Mouse (Mus musculus) inflammation-experienced regulatory T-cells, adult 6 months (primary cell): ENCODE measurements around the gene B230217C12Rik. TPM values are rescaled to one million over a fixed set of nuclear protein-coding genes. Genes with fewer than 3 reads are reported as not detected.

Experiments used
- ATAC-seq: one replicate; pipeline ENCODE4 v1.8.0; 2017
- polyA plus RNA-seq, 3 experiments: library from polyadenylated mRNA; unstranded; fragments of 100-300 nt; shearing (Covaris generic); gene quantifications; one replicate each; pipeline ENCODE4 v1.2.1; 2017

Gene B230217C12Rik
- 1 to 10 TPM; 2.1 to 3.0 (median 2.3) TPM for polyA plus RNA-seq

DNA sequence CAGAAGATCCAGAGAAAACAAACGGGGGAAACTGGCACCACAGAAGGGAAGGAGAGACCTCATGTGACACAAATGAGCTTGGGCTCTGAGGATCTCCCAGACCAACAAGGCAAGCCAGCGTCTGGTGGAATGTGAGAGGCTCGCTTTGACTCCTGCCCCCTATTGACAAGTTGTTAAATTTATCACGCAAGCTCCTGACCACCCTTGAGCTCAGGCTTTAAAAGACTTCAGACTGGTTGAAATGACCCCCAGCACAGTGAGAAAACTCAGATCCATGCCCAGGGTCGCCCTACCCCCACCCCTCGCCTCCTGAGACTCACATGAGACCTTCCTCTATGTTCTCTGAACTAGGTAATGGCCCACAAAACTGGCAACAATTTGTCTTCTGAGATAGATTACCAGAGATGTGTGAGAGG lies at the start of gene B230217C12Rik:
B230217C12Rik (plus strand) TSS at position 242 of the 416 bp plus-strand sequence.
- ATAC-seq, result no peak

DNA sequence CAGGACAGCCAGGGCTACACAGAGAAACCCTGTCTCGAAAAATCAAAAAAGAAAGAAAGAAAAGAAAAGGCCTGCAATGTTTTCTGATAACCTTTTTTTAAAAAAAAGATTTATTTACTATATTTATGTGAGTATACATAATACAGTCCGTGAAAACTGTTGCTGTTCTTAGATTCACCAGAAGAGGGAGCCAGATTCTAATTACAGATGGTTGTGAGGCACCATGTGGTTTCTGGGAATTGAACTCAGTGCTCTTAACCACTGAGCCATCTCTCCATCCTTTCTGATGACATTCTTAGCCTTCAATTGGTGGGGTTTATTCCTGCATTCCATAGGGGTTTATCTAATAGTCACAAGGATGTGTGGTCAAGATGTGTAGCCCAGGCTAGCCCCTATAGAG lies 47.4 kb upstream of the B230217C12Rik start:
- peak; percentile 65 for ATAC-seq

DNA sequence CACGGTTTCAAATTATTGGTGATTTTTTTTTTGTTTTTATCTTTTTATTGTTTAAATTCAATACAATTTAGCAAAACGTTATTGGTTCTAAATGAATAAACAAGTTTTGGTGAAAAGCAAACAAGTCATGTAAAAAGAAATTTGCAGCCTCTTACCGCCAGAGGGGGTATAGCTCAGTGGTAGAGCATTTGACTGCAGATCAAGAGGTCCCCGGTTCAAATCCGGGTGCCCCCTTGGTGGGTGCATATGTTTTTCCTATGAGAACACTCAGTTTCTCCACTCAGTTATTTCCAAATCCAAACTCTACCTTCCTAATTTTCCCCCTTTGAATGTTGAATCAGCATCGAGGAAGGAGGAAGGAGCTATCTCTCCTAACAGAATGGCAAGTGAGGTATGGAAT lies 43.7 kb upstream of the B230217C12Rik start:
- ATAC-seq, result no peak

DNA sequence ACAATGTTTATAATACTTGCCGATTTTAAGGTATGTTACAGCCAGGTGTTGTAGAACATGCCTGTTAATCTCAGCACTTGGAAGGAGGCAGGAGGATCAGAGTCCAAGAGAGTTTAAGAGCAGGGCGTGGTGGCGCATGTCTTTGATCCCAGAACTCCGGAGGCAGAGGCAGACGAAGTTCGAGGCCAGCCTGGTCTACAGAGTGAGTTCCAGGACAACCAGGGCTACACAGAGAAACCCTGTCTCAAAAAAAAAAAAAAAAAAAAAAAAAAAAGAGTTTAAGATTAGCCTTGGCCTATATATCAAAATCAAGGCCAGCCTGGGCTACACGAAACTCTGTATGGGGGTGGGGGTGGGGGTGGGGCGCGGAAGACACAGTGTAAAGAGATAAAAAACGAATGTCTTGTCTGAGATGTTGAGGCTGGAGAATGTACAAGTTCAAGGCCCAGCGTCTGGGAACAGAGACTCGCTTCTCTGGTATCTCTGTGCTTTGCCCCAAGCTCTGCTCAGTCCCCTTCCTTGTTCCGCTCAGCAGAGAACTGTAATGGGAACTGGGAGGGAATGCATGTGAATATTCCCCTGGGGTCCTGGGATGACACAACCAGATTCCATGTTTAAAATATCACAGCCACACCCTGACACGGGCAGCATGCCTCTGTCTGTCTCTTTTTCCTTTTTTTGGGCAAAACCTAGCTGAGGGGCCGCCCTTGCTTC lies 43.1 kb upstream of the B230217C12Rik start:
- ATAC-seq, result no peak

DNA sequence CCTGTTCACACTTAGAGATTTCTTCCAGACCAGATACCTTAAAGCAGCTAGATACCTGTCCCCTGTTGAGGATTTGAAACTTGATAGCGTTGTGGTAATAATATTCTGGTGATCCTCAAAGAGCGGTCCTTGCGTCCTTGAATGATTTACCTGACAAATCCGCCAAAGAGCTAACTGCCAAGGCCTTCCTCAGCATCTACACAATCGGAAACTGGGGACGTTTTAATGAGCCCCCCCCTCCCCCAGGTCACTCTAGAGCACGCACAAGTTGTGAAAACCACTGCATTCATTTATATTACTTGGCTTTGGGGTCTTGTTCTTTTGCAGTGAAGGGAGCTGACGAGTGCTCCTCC lies 42.5 kb upstream of the B230217C12Rik start:
- no peak for ATAC-seq

DNA sequence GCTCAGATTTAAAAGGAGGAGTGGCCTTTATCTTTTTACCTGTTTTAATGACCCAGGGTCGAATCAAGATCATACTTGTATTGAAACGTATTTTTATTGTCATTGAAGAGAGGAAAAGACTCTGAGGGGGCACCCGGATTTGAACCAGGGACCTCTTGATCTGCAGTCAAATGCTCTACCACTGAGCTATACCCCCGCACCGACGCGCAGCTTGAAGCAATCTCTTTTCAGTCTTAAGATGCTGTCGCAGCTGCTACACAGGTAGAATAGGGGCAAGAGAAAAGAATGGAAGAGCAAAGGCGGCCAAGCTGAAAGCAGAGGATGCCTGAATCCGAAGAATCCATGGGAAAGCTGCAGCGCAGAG lies 41.8 kb upstream of the B230217C12Rik start, which contains the start of gene Lasp1:
Lasp1 (plus strand) TSS at position 219 of the 364 bp plus-strand sequence.
- peak; percentile 34 for ATAC-seq

DNA sequence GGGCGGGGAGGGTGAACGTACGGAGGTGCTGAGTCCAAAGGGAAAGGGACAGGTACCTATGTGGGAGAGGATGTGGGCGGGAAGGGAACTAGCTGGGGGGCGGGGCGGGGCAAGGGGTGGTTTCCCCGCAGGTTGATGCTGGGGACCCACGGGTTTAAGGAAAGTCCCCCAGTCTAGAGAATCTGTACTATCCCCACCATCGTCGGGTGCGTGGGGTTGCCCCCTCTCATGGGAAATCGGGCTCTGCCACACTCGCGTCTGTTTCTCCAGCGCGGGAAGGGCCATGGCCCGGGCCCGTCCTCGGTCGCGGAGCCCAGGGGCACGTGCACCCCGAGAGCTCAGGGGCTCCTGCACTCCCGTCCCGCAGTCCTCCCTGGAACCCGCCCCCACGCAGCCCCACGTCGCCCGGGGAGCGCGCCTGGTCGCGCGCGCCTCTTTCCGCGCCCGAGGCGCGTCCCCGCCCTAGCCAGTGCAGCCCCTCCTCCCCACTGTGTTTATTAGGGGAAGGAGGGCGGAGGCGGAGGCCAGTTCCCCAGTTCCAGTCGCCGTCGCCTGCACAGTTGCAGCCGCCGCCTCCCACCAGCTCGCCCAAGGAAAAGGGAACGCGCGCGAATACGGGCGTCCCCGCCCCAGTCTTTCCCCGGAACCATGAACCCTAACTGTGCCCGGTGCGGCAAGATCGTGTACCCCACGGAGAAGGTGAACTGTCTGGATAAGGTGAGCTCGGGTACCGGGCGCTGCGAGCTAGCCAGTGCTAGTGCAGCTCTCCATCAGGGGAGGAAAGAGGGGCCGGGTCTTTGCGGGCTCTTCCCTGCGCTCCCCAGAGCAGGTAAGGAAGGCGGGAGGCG lies 41.2 kb upstream of the B230217C12Rik start:
- peak; percentile 58 for ATAC-seq

DNA sequence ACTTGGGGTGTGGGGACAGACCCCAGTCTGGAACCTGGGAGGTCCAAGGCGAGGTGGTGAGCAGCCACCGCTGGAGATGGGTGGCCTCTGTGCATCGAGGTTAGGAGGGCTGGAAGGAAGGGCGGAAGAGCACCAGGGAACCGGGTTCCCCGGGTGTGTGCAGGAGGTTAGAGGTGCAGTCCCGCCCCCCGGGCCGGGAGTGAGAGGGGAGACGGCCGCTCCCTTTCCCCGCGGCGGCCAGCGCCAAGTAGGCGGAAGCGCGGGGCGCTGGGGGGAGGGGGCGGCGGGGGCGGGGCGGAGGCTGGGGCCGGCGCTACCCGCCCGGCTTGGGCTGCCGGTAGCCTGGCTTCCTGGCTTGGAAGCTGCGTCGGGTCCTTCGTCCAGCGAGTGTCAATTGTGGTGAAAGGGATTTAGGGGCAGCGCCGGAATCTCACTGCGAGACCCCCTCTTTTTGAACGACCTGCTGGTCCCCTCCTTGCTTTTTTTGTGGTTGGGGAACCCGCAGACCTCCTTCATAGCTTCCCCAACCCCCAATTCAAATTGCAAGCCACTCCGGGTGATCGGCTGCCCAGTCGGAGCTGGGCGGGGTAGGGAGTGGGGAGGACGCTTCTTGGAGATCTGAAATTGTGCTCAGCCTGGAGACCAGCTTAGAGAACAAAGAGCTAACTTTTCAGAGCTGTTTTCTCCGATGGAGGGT lies 40.4 kb upstream of the B230217C12Rik start:
- peak; percentile 32 for ATAC-seq

DNA sequence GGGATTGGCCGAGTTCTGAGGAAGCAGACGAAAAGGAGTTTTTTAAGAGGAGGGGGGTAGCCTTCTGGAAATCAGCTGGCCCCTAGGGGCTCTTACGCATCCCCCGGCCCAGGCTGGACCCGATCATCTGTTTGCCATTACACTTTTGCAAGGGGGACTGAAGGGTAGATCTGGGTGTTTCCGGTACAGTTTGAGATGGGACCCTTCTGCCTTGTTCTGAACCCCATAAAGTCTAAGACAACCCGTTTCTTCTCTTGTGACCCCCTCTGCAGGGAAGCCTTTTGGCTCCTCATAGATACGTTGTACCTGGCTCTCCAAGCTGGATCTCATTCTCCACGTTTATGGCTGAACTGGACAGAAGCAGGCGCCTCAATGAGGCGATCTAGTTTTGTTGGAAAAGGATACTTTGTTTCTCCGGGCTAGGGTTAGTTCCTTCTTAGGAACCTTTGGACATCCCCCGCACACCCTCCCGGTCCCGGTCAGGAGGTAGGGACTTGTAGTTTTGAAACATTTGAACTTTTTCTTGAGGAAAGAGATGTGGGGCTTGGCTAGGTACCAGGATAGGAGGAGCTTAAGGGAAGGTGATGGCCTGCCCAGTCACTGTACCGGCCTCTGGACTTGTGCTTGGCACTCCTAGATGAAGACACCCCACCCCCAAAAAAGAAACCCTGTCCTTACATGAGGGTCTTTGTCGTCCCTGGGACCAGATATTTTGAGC lies 39.7 kb upstream of the B230217C12Rik start:
- ATAC-seq, result no peak

DNA sequence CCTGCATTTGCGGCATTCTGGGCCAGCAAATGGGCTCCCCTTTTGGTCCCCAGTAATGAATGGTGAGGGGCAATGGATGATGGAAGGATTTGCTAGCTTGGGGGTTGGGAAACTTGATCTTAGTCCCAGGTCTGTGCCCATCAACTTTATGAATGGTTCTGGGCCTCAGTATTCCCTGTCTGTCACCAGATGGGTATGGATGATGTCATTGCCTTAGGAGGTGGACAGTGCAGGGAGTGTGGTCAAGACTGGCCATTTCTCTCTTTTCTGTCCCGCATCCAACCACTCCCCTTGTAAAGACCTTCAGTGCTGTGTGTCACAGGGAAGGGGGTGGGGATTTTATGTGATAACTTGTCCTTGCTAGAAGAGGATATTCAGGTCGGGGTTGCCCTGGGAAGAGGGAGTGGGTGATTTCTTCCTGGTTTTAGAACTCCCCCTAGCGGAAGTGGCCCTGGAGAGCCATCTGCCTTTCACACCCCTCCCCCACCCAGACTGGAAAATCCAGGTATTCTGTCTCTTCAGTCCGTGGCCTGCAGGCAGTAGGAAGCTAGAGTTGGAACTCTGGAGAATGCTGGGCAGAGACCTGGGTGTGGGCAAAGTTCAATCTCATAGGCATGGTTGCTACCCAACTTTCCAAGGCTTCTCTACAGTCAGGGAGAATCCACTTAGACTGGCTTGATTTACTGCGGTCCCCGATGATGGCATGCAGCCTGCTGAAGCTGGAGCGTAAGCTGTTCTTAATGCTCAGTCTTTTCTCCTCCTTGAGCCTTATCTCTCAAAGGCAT lies 39.0 kb upstream of the B230217C12Rik start:
- no peak for ATAC-seq

DNA sequence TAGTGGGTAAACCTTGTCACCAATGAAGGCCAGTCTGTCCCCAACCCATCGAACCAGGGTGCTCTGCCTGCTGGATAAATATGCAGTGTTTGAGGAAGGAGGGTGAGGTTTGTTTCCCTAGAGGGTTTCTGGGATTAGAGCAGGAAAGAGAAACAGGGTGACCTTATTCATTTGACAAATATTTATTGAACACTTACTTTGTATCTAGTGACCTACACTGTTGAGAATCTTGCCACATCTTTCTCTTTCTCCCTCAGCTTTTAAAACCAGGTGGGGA lies 38.4 kb upstream of the B230217C12Rik start:
- ATAC-seq, result no peak

DNA sequence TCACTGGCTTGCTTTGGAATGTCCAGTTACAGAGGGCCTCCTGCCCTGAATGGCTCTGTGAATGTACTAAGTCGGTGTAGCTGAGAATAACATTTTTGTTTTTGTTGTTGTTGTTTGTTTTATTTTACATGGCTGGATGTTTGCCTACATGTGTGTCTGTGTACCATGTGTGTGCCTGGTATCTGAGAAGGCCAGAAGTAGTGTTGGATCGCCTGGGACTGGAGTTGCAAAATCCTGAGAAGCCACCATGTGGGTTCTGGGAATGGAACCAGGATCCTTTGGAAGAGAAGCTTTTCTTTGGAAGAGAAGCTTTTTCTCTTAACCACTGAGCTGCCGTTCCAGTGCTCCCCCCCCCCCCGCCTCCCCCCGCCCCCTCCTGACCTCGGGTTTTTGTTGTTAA lies 38.1 kb upstream of the B230217C12Rik start:
- no peak for ATAC-seq

DNA sequence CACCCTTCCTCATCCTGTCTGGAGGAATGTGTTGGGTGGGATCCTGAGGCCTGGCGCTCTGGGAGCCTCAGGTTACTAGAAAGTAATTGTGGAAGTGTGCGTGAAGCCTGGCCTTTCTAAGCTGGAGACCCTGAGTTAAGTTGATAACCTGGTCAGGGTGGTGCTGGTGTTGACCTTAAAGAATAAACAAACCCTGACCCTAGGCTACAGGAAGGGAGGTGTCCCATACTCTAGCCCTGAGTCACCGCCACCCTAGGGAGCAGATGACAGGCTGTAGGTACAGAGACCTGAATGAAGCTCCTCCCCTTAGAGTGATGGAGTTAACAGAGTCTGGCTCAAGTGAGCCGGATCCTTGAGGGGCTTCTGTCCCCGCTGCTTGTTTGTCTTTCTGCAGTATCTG lies 36.7 kb upstream of the B230217C12Rik start:
- ATAC-seq, result no peak

DNA sequence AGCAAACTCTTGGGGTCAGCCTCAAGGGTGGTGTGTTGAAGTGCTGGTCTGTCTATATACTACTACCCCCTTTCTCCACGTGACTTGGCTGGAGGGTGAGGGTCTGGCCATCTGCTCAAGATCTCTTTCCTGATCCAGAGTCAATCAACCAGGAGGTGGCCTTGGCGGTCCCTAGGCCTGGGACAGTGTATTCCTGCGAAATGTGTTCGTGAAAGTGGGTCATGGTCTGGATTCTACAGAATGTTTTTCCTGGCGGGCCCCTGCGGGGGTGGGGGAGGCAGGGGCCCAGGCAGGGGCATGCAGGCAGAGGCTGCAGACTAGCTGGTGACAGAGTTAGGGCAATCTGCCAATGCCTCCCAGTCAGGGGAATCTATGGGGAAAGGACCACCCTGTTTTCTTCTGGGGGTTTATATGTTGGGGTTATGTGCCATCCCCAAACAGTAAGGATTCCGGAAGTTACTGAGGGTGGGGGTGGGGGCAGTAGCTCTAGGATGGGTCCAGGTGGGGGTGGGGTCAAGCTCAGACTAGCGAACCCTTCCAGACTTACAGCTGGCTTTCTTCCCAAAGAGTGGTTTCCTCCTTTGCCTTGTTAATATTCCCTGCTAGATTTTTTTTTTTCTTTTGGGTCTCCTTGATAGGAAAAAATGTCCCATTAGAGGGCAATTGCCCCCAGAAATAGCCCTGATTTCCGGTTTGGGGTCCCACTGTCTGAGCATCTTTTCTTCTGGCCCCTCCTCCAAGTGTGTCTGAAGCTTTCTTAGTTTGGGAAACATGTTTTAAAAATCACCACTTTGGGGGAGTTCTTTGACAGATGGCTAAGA lies 35.5 kb upstream of the B230217C12Rik start:
- no peak for ATAC-seq

DNA sequence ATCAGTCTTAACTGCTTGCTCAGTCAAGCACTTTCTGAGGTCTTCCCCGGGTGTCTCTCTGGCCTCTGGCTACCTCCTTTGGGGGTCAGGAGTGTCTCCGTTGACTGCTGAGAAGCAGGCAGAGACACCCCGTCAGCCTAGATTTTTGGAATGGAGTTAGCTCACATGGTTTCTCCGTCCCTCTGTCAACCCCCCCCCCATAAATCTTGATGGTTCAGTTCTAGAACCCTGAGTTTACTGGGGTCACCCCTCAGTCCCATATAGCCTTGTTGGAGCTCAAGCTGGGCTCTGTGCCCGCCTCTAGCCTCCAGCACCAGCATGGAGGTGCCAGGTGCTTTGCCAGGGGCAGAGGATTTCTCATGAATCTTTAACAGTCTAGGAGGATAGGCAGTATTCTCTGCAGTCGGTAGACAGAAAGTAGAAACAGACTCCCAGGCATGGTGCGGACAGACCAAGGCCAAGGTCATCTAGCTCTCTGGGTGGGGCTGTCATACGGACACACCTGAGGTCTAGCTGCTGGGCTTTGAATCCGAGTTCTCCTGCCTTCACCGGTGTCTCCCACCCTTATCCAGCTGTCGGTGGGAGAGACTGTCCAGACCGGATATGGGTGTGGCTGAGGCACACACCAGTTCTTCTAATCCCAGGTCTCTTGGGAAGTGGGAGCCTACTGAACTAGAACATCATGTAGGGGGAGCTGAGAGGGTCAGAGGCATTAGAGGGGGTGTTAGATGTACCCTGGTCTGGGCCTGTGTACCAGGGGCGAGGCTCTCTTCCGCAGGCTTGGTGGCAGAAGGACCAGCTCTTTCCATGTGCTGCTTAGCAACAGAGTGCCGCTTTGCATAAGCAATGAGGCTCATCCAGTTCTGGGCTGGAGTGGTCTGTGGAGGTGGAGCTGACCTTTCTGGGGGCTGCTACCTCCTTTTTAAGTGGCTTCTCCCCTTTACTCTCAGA lies 34.6 kb upstream of the B230217C12Rik start:
- no peak for ATAC-seq

DNA sequence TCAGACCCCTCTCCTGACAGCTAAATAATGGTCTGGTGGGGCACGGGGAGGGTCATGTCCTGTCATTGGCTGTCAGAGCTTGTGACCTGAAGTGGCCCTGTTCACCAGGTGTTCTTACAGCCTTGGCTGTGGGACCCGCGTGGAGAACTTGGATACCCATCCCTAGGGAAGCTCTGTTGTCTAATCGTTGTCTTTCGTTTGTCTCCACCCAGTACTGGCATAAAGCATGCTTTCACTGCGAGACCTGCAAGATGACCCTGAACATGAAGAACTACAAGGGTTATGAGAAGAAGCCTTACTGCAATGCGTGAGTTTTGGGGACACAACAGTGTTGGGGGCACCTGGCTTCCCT lies 34.0 kb upstream of the B230217C12Rik start:
- ATAC-seq, result no peak

DNA sequence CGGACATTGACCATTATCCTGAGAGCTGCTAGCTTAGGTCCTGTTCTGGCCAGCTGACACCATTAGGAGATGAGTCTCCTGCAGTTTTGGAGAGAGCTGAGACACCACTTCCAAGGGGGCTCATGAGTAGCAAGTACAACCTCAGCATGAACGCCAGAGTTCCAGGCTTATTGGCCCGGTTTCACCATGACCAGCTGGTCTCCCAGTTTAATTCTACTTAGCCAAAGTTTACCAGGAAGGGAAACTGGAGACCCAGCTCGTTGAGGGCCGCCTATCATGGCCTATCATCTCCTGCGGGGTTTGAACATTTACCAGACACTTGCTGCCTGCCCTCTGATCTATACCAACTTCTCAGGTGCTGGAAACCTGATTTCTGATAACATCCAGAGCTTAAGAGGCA lies 33.0 kb upstream of the B230217C12Rik start:
- no peak for ATAC-seq

DNA sequence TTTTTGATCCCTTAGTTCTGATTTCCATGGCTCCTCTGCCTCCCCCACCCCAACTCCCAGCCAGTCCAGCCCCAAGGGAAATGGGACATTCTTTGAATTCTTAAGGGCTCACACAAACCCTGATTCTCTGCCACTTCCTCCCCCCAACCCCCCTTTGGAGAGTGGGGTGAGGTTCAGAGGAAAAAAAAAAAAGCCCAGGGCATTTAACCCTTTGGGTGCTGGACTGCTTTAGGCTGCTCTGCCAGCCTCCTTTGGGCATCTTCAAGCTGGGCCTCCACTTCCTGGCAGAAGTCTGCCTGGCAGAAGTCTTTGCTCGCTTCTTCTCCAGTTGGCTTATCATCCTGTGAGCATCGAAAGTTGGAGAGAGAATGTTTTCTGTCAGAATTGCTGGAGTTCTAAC lies 32.5 kb upstream of the B230217C12Rik start:
- peak; percentile 32 for ATAC-seq

DNA sequence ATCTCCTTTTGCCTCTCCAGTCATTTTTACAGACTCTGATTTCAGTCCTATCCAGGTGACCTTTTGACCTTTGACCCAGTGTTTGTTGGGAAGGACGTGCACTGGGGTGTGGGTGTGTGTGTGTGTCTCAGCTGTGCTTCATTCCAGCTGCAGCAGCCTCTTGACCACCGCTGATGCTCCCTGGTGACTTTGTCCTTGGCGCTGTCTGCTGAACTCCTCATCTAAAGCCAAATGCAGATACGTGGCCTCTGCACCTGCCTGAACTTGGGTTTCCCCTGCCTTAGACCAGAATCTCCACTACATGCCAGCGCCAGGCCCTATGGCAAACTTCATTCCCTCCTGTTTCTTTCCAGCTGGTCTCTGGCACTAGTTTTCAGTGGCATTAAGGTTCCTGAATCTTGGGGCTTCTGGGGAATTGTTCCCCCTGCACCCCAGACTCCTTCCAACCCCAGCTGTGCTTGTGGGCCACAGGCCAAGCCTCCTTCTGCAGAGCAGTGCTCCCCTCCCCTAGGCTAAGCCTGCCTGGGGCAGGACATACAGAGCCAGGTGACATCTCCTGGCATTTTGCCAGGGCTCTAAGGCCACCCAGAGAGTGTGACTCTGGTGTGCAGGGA lies 31.9 kb upstream of the B230217C12Rik start:
- ATAC-seq, result no peak
